24 mouse cellular contexts compared by ENCODE assay signal in genomic region chr6:32180012-32180358, GRCm38 (mm10).
DNase-seq lines count a peak whose midpoint lies in the region; ATAC-seq and TF ChIP-seq lines count a peak whose summit lies in the region.
"Had no signal": no experiment of that assay in that cellular context is flagged by ENCODE, and none has a peak within 500 bp of the region (broad histone marks: within the 10 kb centered on the region; RNA-seq: fewer than 3 reads in every experiment).

No protein-coding gene starts in this region.

- H3K4me1 ChIP-seq in embryonic facial prominence, embryonic 14.5 days (ENCODE audit: control insufficient read depth, insufficient read depth, low read length), result no peaks in the 10 kb centered on the region
- peaks cover 17% of the 10 kb centered on the region for H3K4me1 ChIP-seq in limb, embryonic 14.5 days (ENCODE audit: control insufficient read depth, insufficient read depth, low read length)
- H3K4me1 ChIP-seq: midbrain, embryonic 15.5 days had no signal

- H3K9ac ChIP-seq in embryonic facial prominence, embryonic 14.5 days (ENCODE audit: low read depth, low read length), result no peak overlapping the region
- H3K9ac ChIP-seq in limb, embryonic 14.5 days (ENCODE audit: low read depth, low read length, severe bottlenecking), result no peak overlapping the region
- H3K9ac ChIP-seq: embryonic facial prominence, embryonic 13.5 days; liver, embryonic 12.5 days; midbrain, embryonic 15.5 days; neural tube, embryonic 13.5 days had no signal

- H3K36me3 ChIP-seq in embryonic facial prominence, embryonic 14.5 days (ENCODE audit: control insufficient read depth, insufficient read depth, low read length), result no peaks in the 10 kb centered on the region
- 0 out of 2 replicates have a peak, but pooled peaks cover under 1% of the 10 kb centered on the region for H3K36me3 ChIP-seq in limb, embryonic 14.5 days (ENCODE audit: control insufficient read depth, insufficient read depth, low read length)
- H3K36me3 ChIP-seq: embryonic facial prominence, embryonic 13.5 days; liver, embryonic 12.5 days; midbrain, embryonic 15.5 days had no signal

- TF ChIP-seq POLR2A in limb, embryonic 14.5 days (IDR thresholded peaks at IDR 0.05; ENCODE audit: borderline replicate concordance, extremely low read depth, insufficient read depth, insufficient read length), result no peak

- H3K27me3 ChIP-seq in embryonic facial prominence, embryonic 14.5 days (replicated peaks; ENCODE audit: control insufficient read depth, insufficient read depth, low read length), result no peaks in the 10 kb centered on the region
- no peaks in the 10 kb centered on the region for H3K27me3 ChIP-seq in limb, embryonic 14.5 days (ENCODE audit: control insufficient read depth, insufficient read depth, low read length)
- H3K27me3 ChIP-seq: embryonic facial prominence, embryonic 13.5 days; liver, embryonic 12.5 days; midbrain, embryonic 15.5 days; neural tube, embryonic 13.5 days had no signal

- no peak overlapping the region for H3K4me2 ChIP-seq in embryonic facial prominence, embryonic 14.5 days (ENCODE audit: low read depth, low read length)
- H3K4me2 ChIP-seq in limb, embryonic 14.5 days (replicated peaks; ENCODE audit: low read depth, low read length, severe bottlenecking), result no peak overlapping the region
- H3K4me2 ChIP-seq: embryonic facial prominence, embryonic 13.5 days; heart, embryonic 11.5 days; liver, embryonic 12.5 days; midbrain, embryonic 15.5 days; neural tube, embryonic 13.5 days had no signal

- ATAC-seq in embryonic facial prominence, embryonic 14.5 days (ENCODE audit: low read depth), result 0 out of 2 replicates have a peak, but pooled peaks have one; percentile 9
- peak; percentile 42 for ATAC-seq in limb, embryonic 14.5 days (ENCODE audit: low FRiP score, low read depth)
- no peak for ATAC-seq in megakaryocyte progenitor cell, adult 5-6 weeks (replicated peaks; ENCODE audit: poor library complexity)
- ATAC-seq: CD4-positive, CD25-positive, alpha-beta regulatory T cell, adult 4 months; intestine, embryonic 16.5 days; liver, embryonic 12.5 days; midbrain, embryonic 15.5 days had no signal

- peak; percentile 6 for DNase-seq in embryo, embryonic 9.5 days (ENCODE audit: extremely low spot score)
- no peak for DNase-seq in embryo, embryonic 11 days
- no peak for DNase-seq in layer of hippocampus, adult 2 months (ENCODE audit: low spot score in 2 of 2)
- DNase-seq in layer of hippocampus, adult 9-11 months, result no peak
- DNase-seq in embryonic facial prominence, embryonic 14.5 days (ENCODE audit: low spot score), result no peak
- DNase-seq in limb, embryonic 14.5 days (ENCODE audit: low spot score), result no peak
- no peak for DNase-seq in ovary, postnatal 10 days (ENCODE audit: low spot score)
- DNase-seq: adrenal gland, adult 2 months; cerebellum, adult 18-20 months; gastrocnemius, postnatal 10 days; kidney, adult 9 months; kidney, postnatal 14 days; layer of hippocampus, postnatal 36 days; thymus, adult 18-20 months; thymus, postnatal 4 days had no signal

- no peaks in the 10 kb centered on the region for H3K9me3 ChIP-seq in embryonic facial prominence, embryonic 14.5 days (ENCODE audit: control insufficient read depth, low read length)
- H3K9me3 ChIP-seq in limb, embryonic 14.5 days (ENCODE audit: control insufficient read depth, low read length), result no peaks in the 10 kb centered on the region
- H3K9me3 ChIP-seq: embryonic facial prominence, embryonic 13.5 days; liver, embryonic 12.5 days; midbrain, embryonic 15.5 days; neural tube, embryonic 13.5 days had no signal

- H3K4me3 ChIP-seq in layer of hippocampus, adult 2 months, result no peak overlapping the region
- no peak overlapping the region for H3K4me3 ChIP-seq in embryonic facial prominence, embryonic 14.5 days (ENCODE audit: low read depth, low read length)
- H3K4me3 ChIP-seq in limb, embryonic 14.5 days (replicated peaks; ENCODE audit: low read length), result no peak overlapping the region
- H3K4me3 ChIP-seq: embryonic facial prominence, embryonic 13.5 days; liver, embryonic 12.5 days; midbrain, embryonic 15.5 days; neural tube, embryonic 13.5 days had no signal

- 48% methylated on average over 5 of the region's 5 CpGs for WGBS in embryonic facial prominence, embryonic 14.5 days
- 39% methylated on average over 5 of the region's 5 CpGs for WGBS in limb, embryonic 14.5 days

- H3K27ac ChIP-seq in layer of hippocampus, adult 2 months, result peak overlapping the region; percentile 36
- H3K27ac ChIP-seq in embryonic facial prominence, embryonic 14.5 days (replicated peaks; ENCODE audit: low read depth, low read length), result no peak overlapping the region
- no peak overlapping the region for H3K27ac ChIP-seq in limb, embryonic 14.5 days (replicated peaks; ENCODE audit: low read depth, low read length)
- H3K27ac ChIP-seq: embryonic facial prominence, embryonic 13.5 days; hindbrain, postnatal 0 days; liver, embryonic 12.5 days; midbrain, embryonic 15.5 days; neural tube, embryonic 13.5 days had no signal

- no peak for TF ChIP-seq CTCF in layer of hippocampus, adult 2 months (conservative IDR thresholded peaks at IDR 0.05)
